In the genomic region with DNA sequence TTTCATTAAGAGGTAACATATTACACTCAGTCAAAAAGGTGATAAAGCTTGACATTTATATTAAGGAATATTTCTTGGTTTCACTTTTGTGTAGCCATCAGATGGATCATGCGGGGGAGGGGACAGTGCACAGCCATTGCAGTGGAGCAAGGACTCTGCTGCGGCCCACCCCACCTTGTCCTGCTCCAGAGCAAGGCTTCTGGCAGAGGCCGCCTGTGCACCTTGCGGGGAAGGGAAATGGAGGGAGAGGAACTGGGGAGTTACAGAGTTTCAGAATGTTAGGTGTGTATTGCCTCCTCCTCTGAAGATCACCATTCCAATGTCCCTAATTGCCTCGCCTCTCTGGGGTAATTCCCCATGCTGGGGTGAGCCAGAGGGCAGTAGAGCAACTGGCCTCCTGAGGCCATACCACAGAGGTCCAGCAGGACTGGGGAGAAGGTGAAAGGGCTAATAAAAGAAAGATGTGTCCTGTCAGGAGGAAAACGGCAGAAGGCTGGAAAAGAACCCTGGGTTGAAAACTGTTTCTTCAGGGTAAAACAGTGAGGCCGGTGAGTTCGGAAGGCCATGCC, we compare ENCODE assay signal across 11 mouse cellular contexts. TPM values are rescaled to one million over a fixed set of nuclear protein-coding genes. Genes with fewer than 3 reads are reported as not detected.
A peak's percentile ranks its signal among the peaks of the same experiment; 100 is the strongest.
DNase-seq lines count a peak whose midpoint lies in the region; ATAC-seq lines count a peak whose summit lies in the region.
"Had no signal": no experiment of that assay in that cellular context is flagged by ENCODE, and none has a peak within 500 bp of the region (broad histone marks: within the 10 kb centered on the region; RNA-seq: fewer than 3 reads in every experiment).

No protein-coding gene starts in this region.

- H3K27ac ChIP-seq in kidney, embryonic 15.5 days, result peak overlapping the region; percentile 33
- H3K27ac ChIP-seq in heart, embryonic 12.5 days (ENCODE audit: poor library complexity, severe bottlenecking), result 0 out of 2 replicates have a peak overlapping the region, but pooled peaks have one; percentile 2
- H3K27ac ChIP-seq in limb, embryonic 12.5 days, result 0 out of 2 replicates have a peak overlapping the region, but pooled peaks have one; percentile 23
- H3K27ac ChIP-seq: embryonic facial prominence, embryonic 13.5 days; liver, embryonic 13.5 days had no signal

- no peak overlapping the region for H3K4me2 ChIP-seq in kidney, embryonic 15.5 days
- H3K4me2 ChIP-seq in heart, embryonic 12.5 days, result no peak overlapping the region
- 0 out of 2 replicates have a peak overlapping the region, but pooled peaks have one; percentile 19 for H3K4me2 ChIP-seq in limb, embryonic 12.5 days
- H3K4me2 ChIP-seq: embryonic facial prominence, embryonic 13.5 days; liver, embryonic 13.5 days had no signal

- H3K9ac ChIP-seq in kidney, embryonic 15.5 days, result no peak overlapping the region
- H3K9ac ChIP-seq in heart, embryonic 12.5 days, result no peak overlapping the region
- H3K9ac ChIP-seq in limb, embryonic 12.5 days (replicated peaks), result no peak overlapping the region
- H3K9ac ChIP-seq: embryonic facial prominence, embryonic 13.5 days; liver, embryonic 13.5 days had no signal

- DNase-seq in kidney, adult 8-10 months, result no peak
- DNase-seq in embryo, embryonic 10.5 days (ENCODE audit: low spot score), result peak; percentile 49
- no peak for DNase-seq in lung, postnatal 14 days
- no peak for DNase-seq in layer of hippocampus, postnatal 10 days (ENCODE audit: low spot score in 2 of 2)
- DNase-seq: liver, embryonic 13.5 days had no signal

- ATAC-seq in kidney, embryonic 15.5 days (replicated peaks; ENCODE audit: low FRiP score), result 0 out of 2 replicates have a peak, but pooled peaks have one; percentile 33
- no peak for ATAC-seq in heart, embryonic 12.5 days (ENCODE audit: insufficient number of reproducible peaks, low FRiP score)
- ATAC-seq in limb, embryonic 12.5 days (ENCODE audit: insufficient number of reproducible peaks, insufficient read depth, low FRiP score, low TSS enrichment, low read depth), result no peak
- ATAC-seq: inflammation-experienced regulatory T-cells, adult 6 months had no signal

- H3K9me3 ChIP-seq in kidney, embryonic 15.5 days (replicated peaks), result no peaks in the 10 kb centered on the region
- H3K9me3 ChIP-seq in heart, embryonic 12.5 days (replicated peaks), result no peaks in the 10 kb centered on the region
- no peaks in the 10 kb centered on the region for H3K9me3 ChIP-seq in limb, embryonic 12.5 days
- H3K9me3 ChIP-seq: embryonic facial prominence, embryonic 13.5 days; liver, embryonic 13.5 days had no signal

- peaks cover 35% of the 10 kb centered on the region for H3K4me1 ChIP-seq in kidney, embryonic 15.5 days
- H3K4me1 ChIP-seq in heart, embryonic 12.5 days (replicated peaks), result peaks cover 54% of the 10 kb centered on the region
- H3K4me1 ChIP-seq in limb, embryonic 12.5 days (replicated peaks), result peaks cover 60% of the 10 kb centered on the region
- H3K4me1 ChIP-seq: liver, embryonic 13.5 days had no signal

- H3K27me3 ChIP-seq in kidney, embryonic 15.5 days, result no peaks in the 10 kb centered on the region
- no peaks in the 10 kb centered on the region for H3K27me3 ChIP-seq in heart, embryonic 12.5 days (replicated peaks)
- no peaks in the 10 kb centered on the region for H3K27me3 ChIP-seq in limb, embryonic 12.5 days
- H3K27me3 ChIP-seq: embryonic facial prominence, embryonic 13.5 days; liver, embryonic 13.5 days had no signal

- H3K4me3 ChIP-seq in kidney, embryonic 15.5 days (replicated peaks), result no peak overlapping the region
- no peak overlapping the region for H3K4me3 ChIP-seq in heart, embryonic 12.5 days
- no peak overlapping the region for H3K4me3 ChIP-seq in limb, embryonic 12.5 days (replicated peaks)
- H3K4me3 ChIP-seq: embryonic facial prominence, embryonic 13.5 days; liver, embryonic 13.5 days had no signal

- H3K36me3 ChIP-seq in kidney, embryonic 15.5 days, result 0 out of 2 replicates have a peak, but pooled peaks cover 3% of the 10 kb centered on the region
- H3K36me3 ChIP-seq in heart, embryonic 12.5 days, result peaks cover 19% of the 10 kb centered on the region
- peaks cover 12% of the 10 kb centered on the region; the same call in 1 of the 2 replicates for H3K36me3 ChIP-seq in limb, embryonic 12.5 days
- H3K36me3 ChIP-seq: liver, embryonic 13.5 days had no signal

- 38% methylated on average over 8 of the region's 8 CpGs for WGBS in kidney, embryonic 15.5 days
- WGBS in heart, embryonic 12.5 days, result 64% methylated on average over 8 of the region's 8 CpGs
- WGBS in limb, embryonic 12.5 days, result 24% methylated on average over 8 of the region's 8 CpGs

RNA-seq across cellular contexts. Expression of a gene that starts 47.4 kb away (rescaled TPM):
- polyA plus RNA-seq in kidney, embryonic 15.5 days (2015; fragmentation: Nextera tagmentation; extraction: Ambion mirVana), result not detected in 2 replicates
- not detected in 2 replicates for polyA plus RNA-seq in heart, embryonic 12.5 days (2016; fragmentation: Nextera tagmentation; extraction: Ambion mirVana)
- polyA plus RNA-seq in limb, embryonic 12.5 days (2016; fragmentation: Nextera tagmentation; extraction: Ambion mirVana), result 0.11 and 0.12 TPM in 2 replicates
- total RNA-seq in layer of hippocampus, postnatal 10 days (2021), result under 1 TPM; 0.09 to 0.20 TPM
- polyA plus RNA-seq: inflammation-experienced regulatory T-cells, adult 6 months; liver, embryonic 13.5 days; stomach, embryonic 16.5 days had no signal
